Mouse (Mus musculus) limb, embryonic 11.5 days (tissue): ENCODE results near the gene Pcgf6. TPM values are rescaled to one million over a fixed set of nuclear protein-coding genes. Genes with fewer than 3 reads are reported as not detected.

Source experiments
- ATAC-seq: fragments of 200-750 bp; cut with Nextera tagmentation; 2 replicates; pipeline ENCODE4 v1.8.0; 2017; ENCODE audit warnings: low read depth; ENCODE audit not compliant: insufficient number of reproducible peaks, low FRiP score, low TSS enrichment
- DNase-seq: peaks from one replicate; pipeline ENCODE4 v3.0.0-alpha.2; 2015; ENCODE audit warnings: low spot score
- H3K27ac ChIP-seq: fragments of 300-500 bp; sonication (generic); replicated peaks from 2 replicates; pipeline ENCODE4 v1.5.1; 2014; ENCODE audit warnings: low read depth, mild to moderate bottlenecking, low read length
- H3K27me3 ChIP-seq: fragments of 300-500 bp; sonication (generic); 2 replicates; pipeline ENCODE4 v1.6.1; 2014; ENCODE audit warnings: mild to moderate bottlenecking, low read length, mixed read lengths; ENCODE audit not compliant: control insufficient read depth, insufficient read depth
- H3K36me3 ChIP-seq: fragments of 300-500 bp; sonication (generic); 2 replicates; pipeline ENCODE4 v1.6.1; 2014; ENCODE audit warnings: mild to moderate bottlenecking, low read length, moderate library complexity, mixed read lengths; ENCODE audit not compliant: control insufficient read depth, insufficient read depth
- H3K4me1 ChIP-seq: fragments of 300-500 bp; sonication (generic); 2 replicates; pipeline ENCODE4 v1.6.1; 2014; ENCODE audit warnings: low read length, mixed read lengths; ENCODE audit not compliant: control insufficient read depth, insufficient read depth
- H3K4me2 ChIP-seq: fragments of 300-500 bp; sonication (generic); 2 replicates; pipeline ENCODE4 v1.6.1; 2014; ENCODE audit warnings: low read depth, mild to moderate bottlenecking, moderate library complexity; ENCODE audit not compliant: severe bottlenecking
- H3K4me3 ChIP-seq: fragments of 300-500 bp; sonication (generic); 2 replicates; pipeline ENCODE4 v1.5.1; 2014; ENCODE audit warnings: low read depth, low read length
- H3K9ac ChIP-seq: fragments of 300-500 bp; sonication (generic); 2 replicates; pipeline ENCODE4 v1.6.1; 2014; ENCODE audit warnings: mild to moderate bottlenecking, low read length
- H3K9me3 ChIP-seq: fragments of 300-500 bp; sonication (generic); 2 replicates; pipeline ENCODE4 v1.6.1; 2016; ENCODE audit warnings: low read length; ENCODE audit not compliant: control insufficient read depth
- WGBS: fragments of 180-500 bp; shearing (Covaris S2); extraction: QIAGEN DNeasy Blood & Tissue Kit; methylation state at CpG from one replicate; pipeline ENCODE4 v1.1.7; 2014; 5-methylcytosine and 5-hydroxymethylcytosine counted together
- polyA plus RNA-seq: library from polyadenylated mRNA; unstranded; fragments of >200 nt; fragmentation: Nextera tagmentation; extraction: Ambion mirVana; gene quantifications from 2 replicates; pipeline ENCODE4 v1.2.1, GENCODE M21; 2014

Pcgf6 gene
- polyA plus RNA-seq, 1 experiment from 2014 or later = 36.5 TPM

DNA sequence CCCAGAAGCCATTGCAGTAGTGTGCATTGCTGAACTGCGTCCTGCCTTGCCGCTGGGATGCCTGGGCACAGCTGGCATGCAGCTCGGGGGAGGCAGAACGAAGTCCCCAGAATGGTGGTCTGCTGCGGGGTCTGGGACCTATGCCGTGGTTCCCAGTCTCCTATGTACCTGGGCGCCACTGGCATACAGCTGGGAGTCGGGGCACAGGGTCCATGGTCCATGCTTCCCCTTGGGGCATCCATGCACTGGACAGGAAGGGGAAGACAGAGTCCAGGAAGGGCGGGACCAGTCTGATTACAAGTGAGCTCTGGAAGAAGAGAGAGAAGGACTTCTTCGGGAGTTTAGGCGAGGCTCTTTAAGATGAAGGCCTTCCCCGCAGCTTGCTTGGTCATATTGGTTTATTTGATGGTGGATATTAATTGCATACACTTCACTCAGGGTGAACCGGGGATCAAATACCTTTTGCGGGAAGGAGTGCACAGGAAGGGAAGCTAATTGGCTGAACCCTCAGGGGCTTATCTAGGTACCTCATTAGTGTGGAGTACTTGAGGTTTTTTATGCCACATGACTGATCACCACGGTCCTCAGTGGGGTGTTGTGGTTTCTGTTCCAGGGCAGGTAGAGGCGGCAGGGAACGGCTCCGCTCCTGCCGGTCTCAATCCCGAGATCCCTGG, 61.1 kb downstream of the Pcgf6 start:
- H3K4me1 ChIP-seq = peaks cover 3% of the 10 kb centered on the region; the same call in 1 of the 2 replicates
- no peak for ATAC-seq
- H3K9ac ChIP-seq = no peak overlapping the region; the same call in 1 of the 2 replicates
- 71% methylated on average over 20 of the region's 20 CpGs for WGBS
- H3K4me2 ChIP-seq = no peak overlapping the region
- H3K27me3 ChIP-seq = no peaks in the 10 kb centered on the region
- no peak overlapping the region for H3K4me3 ChIP-seq
- H3K27ac ChIP-seq = no peak overlapping the region
- no peaks in the 10 kb centered on the region for H3K36me3 ChIP-seq
- DNase-seq = no peak
- no peaks in the 10 kb centered on the region for H3K9me3 ChIP-seq

- WGBS = 73% methylated on average over 16 of the region's 16 CpGs
- Histone ChIP-seq H3K4me2 (no peak overlapping the region), H3K9ac (no peak overlapping the region), H3K27me3 (no peaks in the 10 kb centered on the region), H3K4me3 (no peak overlapping the region), H3K27ac (no peak overlapping the region), H3K9me3 (no peaks in the 10 kb centered on the region), H3K4me1 (peaks cover 3% of the 10 kb centered on the region; the same call in 1 of the 2 replicates), H3K36me3 (no peaks in the 10 kb centered on the region)
- ATAC-seq (no peak), DNase-seq (no peak)
Measured at GRCm38 (mm10) chr19:46988231-46989087, 62.2 kb downstream of the Pcgf6 start.

DNA sequence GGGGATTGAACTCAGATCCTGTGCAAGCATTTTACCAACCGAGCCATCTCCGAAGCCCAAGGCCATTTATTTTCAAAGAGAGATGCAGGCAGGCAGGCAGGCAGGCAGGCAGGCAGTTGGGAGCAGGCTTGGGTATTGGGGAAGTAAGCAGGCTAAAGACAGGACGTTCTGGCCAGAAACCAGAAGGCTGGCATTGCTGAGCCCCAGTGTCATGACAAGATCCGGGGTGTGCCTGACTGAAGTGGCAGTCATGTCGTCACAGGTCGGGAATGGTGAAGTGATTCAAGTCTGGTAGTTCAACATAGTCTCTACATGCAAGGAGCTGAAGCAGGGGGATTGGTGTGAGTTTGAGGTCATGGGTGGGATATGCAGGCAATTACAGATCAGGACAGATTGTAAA, 63.1 kb downstream of the Pcgf6 start:
- DNase-seq (no peak), ATAC-seq (no peak)
- Histone ChIP-seq H3K4me2 (no peak overlapping the region), H3K9me3 (no peaks in the 10 kb centered on the region), H3K9ac (no peak overlapping the region), H3K4me1 (peaks cover 3% of the 10 kb centered on the region; the same call in 1 of the 2 replicates), H3K4me3 (no peak overlapping the region), H3K27ac (no peak overlapping the region), H3K27me3 (no peaks in the 10 kb centered on the region), H3K36me3 (no peaks in the 10 kb centered on the region)
- WGBS = 80% methylated on average over 6 of the region's 6 CpGs

- ATAC-seq (no peak), DNase-seq (no peak)
- Histone ChIP-seq H3K4me1 (peaks cover 3% of the 10 kb centered on the region; the same call in 1 of the 2 replicates), H3K27me3 (no peaks in the 10 kb centered on the region), H3K36me3 (no peaks in the 10 kb centered on the region), H3K9ac (no peak overlapping the region), H3K4me2 (no peak overlapping the region), H3K9me3 (no peaks in the 10 kb centered on the region), H3K27ac (no peak overlapping the region), H3K4me3 (no peak overlapping the region)
- 86% methylated on average over 13 of the region's 13 CpGs for WGBS
Measured at GRCm38 (mm10) chr19:46984726-46985622, 65.7 kb downstream of the Pcgf6 start.

- no peaks in the 10 kb centered on the region for H3K27me3 ChIP-seq
- H3K27ac ChIP-seq = no peak overlapping the region
- H3K9ac ChIP-seq = no peak overlapping the region
- no peaks in the 10 kb centered on the region for H3K9me3 ChIP-seq
- H3K4me1 ChIP-seq = no peaks in the 10 kb centered on the region
- ATAC-seq = no peak
- H3K36me3 ChIP-seq = no peaks in the 10 kb centered on the region
- no peak overlapping the region for H3K4me3 ChIP-seq
- DNase-seq = no peak
- no peak overlapping the region for H3K4me2 ChIP-seq
- WGBS = 63% methylated on average over 11 of the region's 11 CpGs
Measured at GRCm38 (mm10) chr19:46983966-46984380, 66.7 kb downstream of the Pcgf6 start.

Other genes starting within 250 kb of the Pcgf6 start
- 0.35 and 0.44 TPM in 2 replicates for gene Ina, start 36.2 kb downstream of the Pcgf6 start, polyA plus RNA-seq
- 75.2 and 94.6 TPM in 2 replicates for gene Nt5c2, start 35.8 kb downstream of the Pcgf6 start, polyA plus RNA-seq
- gene Taf5, start 16.8 kb upstream of the Pcgf6 start, polyA plus RNA-seq = 11.8 and 12.3 TPM in 2 replicates
- gene Usmg5, start 39.7 kb upstream of the Pcgf6 start, polyA plus RNA-seq = 1,237 and 1,330 TPM in 2 replicates
- gene Pdcd11, start 39.9 kb upstream of the Pcgf6 start, polyA plus RNA-seq = 11.0 and 13.1 TPM in 2 replicates
- 1.1 and 1.6 TPM in 2 replicates for gene Calhm2, start 87.4 kb upstream of the Pcgf6 start, polyA plus RNA-seq
- gene Calhm1, start 93.3 kb upstream of the Pcgf6 start, polyA plus RNA-seq = not detected in 2 replicates
- not detected in 2 replicates for gene Calhm3, start 106.9 kb upstream of the Pcgf6 start, polyA plus RNA-seq
- 5.0 and 6.1 TPM in 2 replicates for gene Neurl1a, start 127.9 kb upstream of the Pcgf6 start, polyA plus RNA-seq